Mouse (Mus musculus) kidney, postnatal 0 days (tissue): ENCODE results near the gene Tlr4. TPM values are rescaled to one million over a fixed set of nuclear protein-coding genes. Genes with fewer than 3 reads are reported as not detected.

Source experiments
- ATAC-seq: fragments of 200-750 bp; cut with Nextera tagmentation; replicated peaks from 2 replicates; pipeline ENCODE4 v1.8.0; 2017; ENCODE audit warnings: low read depth, moderate number of reproducible peaks, moderate TSS enrichment, moderate library complexity; ENCODE audit not compliant: low FRiP score
- DNase-seq: peaks from one replicate; pipeline ENCODE4 v3.0.0-alpha.2; 2016; ENCODE audit warnings: low spot score
- H3K27ac ChIP-seq: fragments of 300-500 bp; sonication (generic); 2 replicates; pipeline ENCODE4 v1.5.1; 2014; ENCODE audit warnings: mild to moderate bottlenecking
- H3K27me3 ChIP-seq: fragments of 300-500 bp; sonication (generic); 2 replicates; pipeline ENCODE4 v1.6.1; 2014; ENCODE audit warnings: low read length, mixed read lengths; ENCODE audit not compliant: insufficient read depth
- H3K36me3 ChIP-seq: fragments of 300-500 bp; sonication (generic); 2 replicates; pipeline ENCODE4 v1.6.1; 2014; ENCODE audit warnings: low read length, mixed read lengths; ENCODE audit not compliant: insufficient read depth
- H3K4me1 ChIP-seq: fragments of 300-500 bp; sonication (generic); replicated peaks from 2 replicates; pipeline ENCODE4 v1.6.1; 2014; ENCODE audit warnings: antibody characterized with exemption, low read length, mixed read lengths; ENCODE audit not compliant: insufficient read depth
- H3K4me2 ChIP-seq: fragments of 300-500 bp; sonication (generic); 2 replicates; pipeline ENCODE4 v1.6.1; 2014; ENCODE audit warnings: mild to moderate bottlenecking, low read length, moderate library complexity, mixed read lengths
- H3K4me3 ChIP-seq: fragments of 300-500 bp; sonication (generic); replicated peaks from 2 replicates; pipeline ENCODE4 v1.5.1; 2014; ENCODE audit warnings: low read depth, low read length
- H3K9ac ChIP-seq: fragments of 300-500 bp; sonication (generic); 2 replicates; pipeline ENCODE4 v1.6.1; 2014; ENCODE audit warnings: low read depth, low read length
- H3K9me3 ChIP-seq: fragments of 300-500 bp; sonication (generic); replicated peaks from 2 replicates; pipeline ENCODE4 v1.6.1; 2016; ENCODE audit warnings: low read length, inconsistent platforms, mixed read lengths
- CTCF ChIP-seq: IDR thresholded peaks from 2 replicates; pipeline ENCODE4 v1.5.1; 2016; ENCODE audit warnings: antibody characterized with exemption, low read depth, mild to moderate bottlenecking, moderate library complexity
- WGBS: fragments of 180-500 bp; shearing (Covaris S2); extraction: QIAGEN DNeasy Blood & Tissue Kit; methylation state at CpG from one replicate; pipeline ENCODE4 v1.1.7; 2014; 5-methylcytosine and 5-hydroxymethylcytosine counted together
- polyA plus RNA-seq: library from polyadenylated mRNA; unstranded; fragments of >200 nt; fragmentation: Nextera tagmentation; extraction: Ambion mirVana; gene quantifications from 2 replicates; pipeline ENCODE4 v1.2.1, GENCODE M21; 2015

The Tlr4 gene
- polyA plus RNA-seq, 1 experiment from 2014 or later = 2.0 TPM

DNA sequence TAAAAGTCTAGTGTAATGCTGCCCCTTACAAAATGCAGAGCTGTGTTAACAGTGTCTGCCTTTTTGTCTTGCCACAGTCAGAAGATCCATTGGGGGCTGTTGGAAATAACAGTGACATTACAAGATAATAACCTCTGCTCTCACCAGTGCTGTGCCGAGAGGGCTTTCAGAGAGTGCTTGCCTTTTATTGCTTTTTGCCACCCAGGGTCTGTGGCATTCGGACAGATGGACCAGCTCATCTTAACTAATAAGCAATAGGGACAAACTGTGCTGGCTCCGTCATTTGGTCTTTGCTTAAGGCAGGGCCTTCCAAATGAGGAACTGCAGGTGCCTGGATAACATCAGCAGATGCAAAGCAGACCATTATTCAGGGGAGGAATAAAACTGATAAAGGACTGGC, 147.5 kb downstream of the Tlr4 start:
- H3K27ac ChIP-seq = no peak overlapping the region
- WGBS = 41% methylated on average over 3 of the region's 3 CpGs
- ATAC-seq = no peak
- H3K27me3 ChIP-seq = no peaks in the 10 kb centered on the region
- H3K4me2 ChIP-seq = no peak overlapping the region
- TF ChIP-seq CTCF = no peak
- H3K4me3 ChIP-seq = no peak overlapping the region
- H3K36me3 ChIP-seq = no peaks in the 10 kb centered on the region
- no peaks in the 10 kb centered on the region for H3K4me1 ChIP-seq
- DNase-seq = no peak
- H3K9me3 ChIP-seq = no peaks in the 10 kb centered on the region
- no peak overlapping the region for H3K9ac ChIP-seq
